Mouse (Mus musculus) gonadal fat pad, adult 2 months (tissue): ENCODE results near the gene Lcp1. TPM values are rescaled to one million over a fixed set of nuclear protein-coding genes. Genes with fewer than 3 reads are reported as not detected.
"Not testable (repeated sequence)": the region's sequence is repeated elsewhere in the genome, so short reads cannot be mapped to it uniquely, and the experiment has no call there.

Experiments used
- DNase-seq: peaks from one replicate; pipeline ENCODE4 v3.0.0-alpha.2; 2012; ENCODE audit warnings: low read depth
- polyA plus RNA-seq: library from polyadenylated mRNA; depleted of rRNA; stranded (reverse); fragments of >200 nt; gene quantifications from 2 replicates; pipeline ENCODE4 v1.2.3, GENCODE M21; 2012; rRNA removed

Lcp1 gene
- polyA plus RNA-seq, result 56.0 and 91.9 TPM in 2 replicates

- DNase-seq, result no peak
Observed at GRCm38 (mm10) chr14:75130501-75131318, at the start of gene Lcp1, which contains the start of gene Lrrc63. Gene Lcp1, plus strand, starts transcription at chr14:75131101. Gene Lrrc63, minus strand, starts transcription at chr14:75130881.

GRCm38 (mm10) chr14:75102956-75103355 lies 27.9 kb upstream of the Lcp1 start:
- DNase-seq, result no peak

- DNase-seq, result no peak
Observed at GRCm38 (mm10) chr14:75121658-75122057, 9.2 kb upstream of the Lcp1 start.

DNA sequence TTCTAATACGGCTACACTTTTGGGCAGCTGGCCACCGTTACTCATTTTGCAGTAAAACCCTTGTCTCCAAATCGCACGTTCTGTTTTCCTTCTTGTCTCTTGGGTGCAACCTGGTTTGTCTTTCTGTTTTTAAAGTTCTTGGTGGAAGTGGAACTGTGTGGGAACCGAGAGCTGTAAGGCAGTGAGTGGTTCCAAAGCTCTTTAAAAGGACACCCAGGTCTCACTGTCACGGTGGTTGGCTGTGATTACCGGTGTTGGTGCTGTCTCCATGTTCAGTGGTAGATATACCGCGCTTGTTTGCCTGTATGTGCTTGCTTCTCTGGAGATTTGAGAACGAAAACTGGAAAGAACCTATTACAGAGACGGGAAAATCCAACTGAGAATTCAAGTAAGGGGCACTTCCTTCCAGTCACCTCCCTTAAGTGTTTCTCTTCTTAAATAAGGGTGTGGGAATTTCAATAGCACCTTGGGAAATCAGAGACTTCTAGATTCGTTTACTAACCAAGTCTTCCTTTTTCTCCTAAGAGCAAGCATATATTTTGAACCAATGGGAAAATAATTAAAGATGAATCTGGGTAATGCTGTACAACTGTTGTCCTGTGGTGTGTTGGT lies 529 bp downstream of the Lcp1 start:
- no peak for DNase-seq

- no peak for DNase-seq
Observed at GRCm38 (mm10) chr14:75136119-75136966, 5.4 kb downstream of the Lcp1 start.

- no peak for DNase-seq
Observed at GRCm38 (mm10) chr14:75138503-75138902, 7.6 kb downstream of the Lcp1 start.

GRCm38 (mm10) chr14:75139225-75139624 lies 8.3 kb downstream of the Lcp1 start:
- no peak for DNase-seq

DNA sequence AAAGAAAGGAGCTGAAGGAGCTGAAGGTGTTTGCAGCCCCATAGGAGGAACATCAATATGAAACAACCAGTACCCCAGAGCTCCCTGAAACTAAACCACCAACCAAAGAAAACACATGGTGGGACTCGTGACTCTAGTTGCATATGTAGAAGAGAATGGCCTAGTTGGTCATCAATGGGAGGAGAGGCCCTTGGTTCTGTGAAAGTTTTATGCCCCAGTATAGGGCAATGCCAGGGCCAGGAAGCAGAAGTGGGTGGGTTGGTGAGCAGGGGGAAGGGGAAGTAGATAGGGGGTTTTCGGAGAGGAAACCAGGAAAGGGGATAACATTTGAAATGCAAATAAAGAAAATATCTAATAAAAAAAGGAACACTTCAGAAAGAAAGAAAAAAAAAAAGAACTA lies 16.8 kb downstream of the Lcp1 start:
- DNase-seq, result not testable (repeated sequence)

- no peak for DNase-seq
Observed at GRCm38 (mm10) chr14:75148229-75148628, 17.3 kb downstream of the Lcp1 start.

- no peak for DNase-seq
Observed at GRCm38 (mm10) chr14:75150653-75151052, 19.8 kb downstream of the Lcp1 start.

DNA sequence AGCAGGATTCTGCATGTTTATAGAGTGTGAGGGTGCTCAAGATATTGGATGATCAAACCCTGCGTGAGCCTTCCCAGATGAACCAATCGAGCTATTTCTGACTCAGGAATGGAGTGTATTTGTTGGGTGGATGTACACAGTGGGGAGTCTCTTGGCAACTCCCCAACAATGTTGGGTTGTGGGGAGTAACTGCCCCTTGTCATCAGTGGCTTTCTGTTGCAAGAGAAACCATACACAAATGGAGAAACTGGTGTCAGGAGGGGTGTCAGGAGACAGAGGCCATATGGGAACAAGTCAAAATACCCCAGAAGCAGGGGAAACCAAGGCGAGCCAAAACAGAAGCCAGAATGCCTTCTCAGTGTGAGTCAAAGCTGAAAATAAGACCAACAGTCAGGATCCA lies 20.2 kb downstream of the Lcp1 start:
- DNase-seq, result no peak

- no peak for DNase-seq
Observed at GRCm38 (mm10) chr14:75154481-75154880, 23.6 kb downstream of the Lcp1 start.

DNA sequence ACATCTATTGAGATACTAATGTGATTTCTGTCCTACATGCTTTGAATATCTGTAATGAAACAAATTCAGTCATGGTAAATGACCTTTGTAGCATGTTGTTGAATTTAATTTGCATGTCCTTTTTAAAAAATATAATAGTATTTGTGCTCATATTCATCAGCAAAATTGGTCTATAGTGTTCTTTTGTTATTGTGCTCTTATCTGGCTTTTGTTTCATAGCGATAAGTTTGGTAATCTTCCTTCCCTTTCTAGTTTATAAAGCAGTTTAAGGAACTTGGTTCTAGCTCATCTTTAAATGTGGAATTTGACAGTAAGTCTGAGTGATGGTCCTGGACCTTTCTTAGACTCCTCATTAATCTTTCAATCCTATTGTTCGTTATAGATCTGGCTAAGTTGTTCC lies 28.5 kb downstream of the Lcp1 start:
- no peak for DNase-seq

DNA sequence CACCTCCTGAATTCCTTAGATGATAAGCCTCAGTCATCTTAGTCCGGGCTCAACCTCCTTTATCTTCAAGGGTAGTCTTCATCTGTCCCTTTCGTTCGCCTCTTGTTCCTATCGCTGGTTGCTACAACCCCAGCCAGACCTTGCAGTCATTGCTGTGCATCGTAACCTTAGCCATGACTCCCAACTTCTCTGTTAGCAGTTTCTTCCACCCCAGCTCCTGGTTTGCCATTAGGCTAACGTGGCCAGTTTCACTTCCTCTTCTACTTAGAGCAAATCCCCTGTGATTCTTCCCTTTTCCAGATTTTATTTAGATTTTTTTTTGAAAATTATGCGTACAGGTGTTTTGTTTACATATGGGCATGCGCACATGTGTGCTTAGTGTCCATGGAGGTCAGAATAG lies 33.0 kb downstream of the Lcp1 start:
- DNase-seq, result no peak

DNA sequence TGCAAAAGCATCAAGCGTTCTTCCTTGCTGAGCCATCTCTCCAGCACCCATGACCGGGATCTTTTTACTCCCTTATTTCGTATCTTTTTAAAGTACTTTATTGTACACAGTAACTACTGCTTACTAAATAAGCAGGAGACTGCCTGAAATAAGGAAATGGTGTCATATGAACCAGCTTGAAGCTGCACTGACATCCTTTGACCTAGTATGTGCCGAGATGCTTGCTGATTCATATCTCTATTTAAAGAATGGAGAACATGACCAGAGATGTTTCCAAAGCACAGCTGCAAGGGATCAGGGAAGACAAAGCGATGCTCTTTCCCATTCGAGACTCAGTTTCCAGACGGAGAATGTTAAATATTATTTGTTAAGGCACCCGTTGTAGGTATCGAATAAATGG lies 33.4 kb downstream of the Lcp1 start:
- no peak for DNase-seq

GRCm38 (mm10) chr14:75165574-75166131 lies 34.8 kb downstream of the Lcp1 start:
- no peak for DNase-seq

DNA sequence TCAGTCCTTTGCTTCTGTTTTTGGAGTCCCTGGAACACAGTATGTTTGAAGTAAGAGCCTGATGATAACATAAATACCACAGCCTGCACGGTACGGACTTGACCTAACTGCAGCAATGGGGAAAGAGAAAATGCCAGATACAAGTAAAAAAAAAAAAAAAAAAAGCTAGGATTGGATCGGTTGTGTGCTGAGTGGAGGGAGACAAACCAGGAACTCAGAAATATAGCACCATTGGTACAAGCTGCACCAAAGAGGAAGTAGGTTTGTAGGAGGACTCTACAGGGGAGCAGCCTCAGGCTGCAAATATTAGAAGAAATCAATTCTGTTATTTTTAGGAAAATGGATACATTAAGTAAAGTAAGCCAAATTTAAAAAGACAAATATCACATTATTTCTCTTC lies 37.6 kb downstream of the Lcp1 start:
- no peak for DNase-seq

DNA sequence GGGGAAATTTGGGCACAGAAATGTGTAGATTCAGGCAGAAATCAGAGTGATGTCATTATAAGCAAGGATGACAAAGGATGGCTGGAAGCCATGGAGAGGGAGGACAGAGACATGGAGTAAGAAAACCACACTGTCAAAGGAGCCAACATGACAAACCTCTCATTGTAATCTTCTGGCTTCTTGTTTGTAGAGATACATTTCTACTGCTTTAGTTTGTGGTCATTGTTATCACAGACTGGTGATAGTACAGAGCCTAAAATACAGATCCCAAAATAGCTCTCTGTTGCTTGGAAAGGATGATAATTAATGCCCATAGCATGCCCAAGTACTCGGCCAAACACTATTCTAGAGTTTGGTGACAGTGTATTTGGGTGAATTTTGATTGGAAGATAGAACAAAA lies 39.6 kb downstream of the Lcp1 start:
- DNase-seq, result no peak

DNA sequence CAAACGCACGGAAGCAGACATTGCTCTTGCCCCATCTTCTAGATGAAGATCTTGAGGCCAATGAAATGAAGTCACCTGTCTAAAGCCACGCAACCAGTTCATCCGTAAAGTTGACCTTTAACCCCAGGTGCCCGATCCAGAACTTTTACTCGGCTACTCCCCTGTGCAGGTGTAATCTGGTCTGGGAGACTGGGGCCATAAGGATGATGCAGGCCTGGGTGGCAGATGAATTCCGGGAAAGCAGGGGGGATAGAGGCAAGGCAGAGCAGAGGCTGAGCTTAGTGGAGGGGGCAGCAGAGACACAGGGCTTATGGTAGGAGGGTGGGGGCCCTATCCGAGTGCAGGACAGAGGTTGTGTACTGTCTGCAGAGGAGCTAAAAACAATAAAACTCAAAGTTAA lies 43.4 kb downstream of the Lcp1 start:
- DNase-seq, result no peak

DNA sequence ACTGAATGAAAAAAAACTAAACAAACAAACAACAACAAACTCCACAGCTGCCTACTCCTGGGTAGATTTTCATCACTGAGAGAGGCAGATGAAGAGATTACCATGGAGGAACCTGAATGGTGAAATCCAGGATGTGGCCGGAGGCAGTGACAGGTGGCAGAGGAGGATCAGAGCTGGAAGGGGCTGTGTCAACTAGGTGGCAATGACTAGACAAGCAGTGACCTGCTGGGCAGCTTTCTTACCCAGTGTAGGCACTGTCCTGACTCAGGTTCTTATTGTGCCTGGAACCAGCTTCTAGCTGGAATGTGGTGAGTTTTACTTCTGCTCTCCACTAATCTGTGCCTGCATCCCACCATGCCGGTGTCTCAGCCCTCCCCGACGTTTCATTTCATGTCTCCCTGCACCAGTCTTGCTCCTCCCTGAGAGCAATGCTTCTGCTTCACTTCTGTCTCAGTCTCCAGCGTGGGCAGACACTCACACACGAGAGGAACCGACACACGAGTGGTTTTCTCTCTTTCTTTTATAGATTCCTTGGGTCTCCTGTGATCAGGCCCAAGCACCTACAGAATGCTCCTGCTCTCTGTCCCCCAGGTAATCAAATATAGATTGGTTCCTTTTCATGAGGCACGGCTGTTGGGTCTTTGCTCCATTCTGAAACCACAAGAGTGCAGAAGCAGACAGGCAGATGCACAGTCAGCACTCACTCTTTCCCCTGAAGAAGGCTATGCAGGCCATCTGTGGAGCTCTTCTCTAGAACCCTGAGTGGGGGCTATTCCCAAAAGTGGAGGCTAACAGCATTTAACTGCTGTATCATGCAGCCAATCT lies 44.0 kb downstream of the Lcp1 start:
- peak; percentile 16 for DNase-seq

DNA sequence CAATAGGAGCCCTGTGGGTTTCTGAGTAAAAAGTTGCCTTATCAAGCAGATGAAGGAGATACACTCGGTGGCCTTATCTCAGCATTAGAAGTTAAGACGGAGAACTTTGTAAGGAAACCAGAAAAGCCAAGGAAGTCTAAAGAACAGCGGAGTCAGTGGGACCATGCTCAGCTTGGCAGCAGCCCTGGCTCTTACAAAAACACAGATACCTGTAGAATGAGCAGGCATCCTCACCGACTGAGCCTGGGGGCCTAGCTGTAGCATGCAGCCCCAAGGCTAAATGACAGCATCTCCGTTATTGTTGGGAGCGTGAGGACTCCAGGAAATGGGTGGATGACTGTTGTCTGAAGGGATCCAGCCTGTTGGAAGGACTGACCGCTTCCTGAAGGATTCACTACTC lies 44.9 kb downstream of the Lcp1 start:
- no peak for DNase-seq
